Mouse (Mus musculus): Measurements from ENCODE around the gene Hyal2.
"Not testable (repeated sequence)": the region's sequence is repeated elsewhere in the genome, so short reads cannot be mapped to it uniquely, and the experiment has no call there.

Hyal2 gene

GRCm38 (mm10) chr9:107563029-107563581 lies 4.6 kb upstream of the Hyal2 start, which contains the start of gene Tusc2:
TSS of gene Tusc2 (plus strand) at chr9:107563255.
- in situ Hi-C loops (cut with MboI; ENCODE audit: low pct_unique_long_range_greater_than_20kb in 1 of 2, low sequenced_read_pairs in 2 of 2, unreplicated experiment in 1 of 2): no loop called here

DNA sequence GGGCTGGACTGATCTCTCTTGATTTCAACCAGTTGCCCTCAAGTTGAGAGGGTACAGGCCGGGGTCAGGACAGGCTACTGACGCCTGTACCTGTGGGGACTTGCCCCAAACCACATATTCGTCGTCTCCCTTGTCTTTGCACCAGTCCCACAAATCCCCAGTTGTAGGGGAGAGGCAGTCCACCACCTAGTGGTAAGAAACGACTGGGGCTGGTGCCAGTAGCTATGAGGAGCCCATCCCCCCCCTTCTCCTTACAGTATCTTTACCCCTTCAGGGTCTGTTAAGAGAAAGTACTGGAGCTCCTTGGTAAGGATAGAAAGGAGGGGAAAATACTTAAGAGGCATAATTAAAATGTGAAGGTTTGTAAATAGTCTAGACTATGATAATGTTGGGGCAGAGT lies 2.2 kb upstream of the Hyal2 start:
- in situ Hi-C loops (cut with MboI; ENCODE audit: low pct_unique_long_range_greater_than_20kb in 1 of 2, low sequenced_read_pairs in 2 of 2, unreplicated experiment in 1 of 2): not testable (repeated sequence)

DNA sequence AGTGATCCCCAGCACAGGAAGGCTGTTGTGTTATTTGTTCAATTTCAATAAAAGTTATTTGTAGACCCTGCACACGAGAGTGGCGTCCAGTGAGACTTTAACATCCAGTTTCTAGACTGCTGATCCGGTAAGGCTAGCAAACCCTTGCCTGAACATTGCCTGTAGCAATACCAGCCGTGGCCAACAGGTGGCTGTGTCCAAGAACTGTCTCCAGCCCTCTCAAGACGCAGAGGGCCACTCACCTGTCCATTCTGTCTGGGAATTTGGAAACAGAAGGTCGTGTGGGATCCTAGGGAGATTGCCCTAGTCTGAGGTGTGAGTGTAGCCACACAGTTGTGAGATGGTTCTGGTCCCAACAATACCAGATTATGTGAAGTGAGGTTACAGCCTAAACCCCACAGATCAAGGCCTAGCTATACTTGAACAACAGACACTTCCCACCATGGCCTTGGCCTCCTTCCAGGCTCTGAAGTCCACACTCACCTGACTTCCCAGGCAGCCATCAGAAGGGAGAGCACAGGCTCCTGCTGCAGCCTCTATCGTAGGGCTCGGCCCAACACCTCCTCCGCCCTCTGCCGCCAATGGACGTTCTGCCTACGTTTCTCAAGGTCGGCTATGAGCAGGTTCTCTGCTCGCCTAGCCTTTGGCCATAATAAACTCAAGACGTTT lies 1.6 kb upstream of the Hyal2 start:
- in situ Hi-C loops (cut with MboI; ENCODE audit: low pct_unique_long_range_greater_than_20kb in 1 of 2, low sequenced_read_pairs in 2 of 2, unreplicated experiment in 1 of 2): no loop called here

DNA sequence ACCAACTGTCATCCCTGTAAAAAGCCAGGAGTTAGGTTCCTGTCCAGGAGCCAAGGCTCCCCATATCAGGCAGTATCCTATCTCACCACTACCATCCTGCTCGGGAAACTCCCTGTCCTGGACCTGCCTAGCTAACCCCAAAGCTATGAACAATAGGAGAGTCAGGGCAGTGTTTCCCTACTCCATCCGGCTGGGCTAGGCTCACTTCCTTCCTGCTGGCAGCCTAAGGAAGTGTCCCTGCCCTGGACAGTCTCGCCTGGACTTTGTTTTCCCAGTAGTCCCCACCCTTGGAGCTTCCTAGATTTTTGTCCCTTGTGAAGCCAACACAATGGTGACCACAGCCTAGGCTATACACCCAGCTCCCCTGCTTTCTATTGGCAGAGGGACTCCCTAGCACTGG lies 890 bp upstream of the Hyal2 start:
- in situ Hi-C loops (cut with MboI; ENCODE audit: low pct_unique_long_range_greater_than_20kb in 1 of 2, low sequenced_read_pairs in 2 of 2, unreplicated experiment in 1 of 2): no loop called here

DNA sequence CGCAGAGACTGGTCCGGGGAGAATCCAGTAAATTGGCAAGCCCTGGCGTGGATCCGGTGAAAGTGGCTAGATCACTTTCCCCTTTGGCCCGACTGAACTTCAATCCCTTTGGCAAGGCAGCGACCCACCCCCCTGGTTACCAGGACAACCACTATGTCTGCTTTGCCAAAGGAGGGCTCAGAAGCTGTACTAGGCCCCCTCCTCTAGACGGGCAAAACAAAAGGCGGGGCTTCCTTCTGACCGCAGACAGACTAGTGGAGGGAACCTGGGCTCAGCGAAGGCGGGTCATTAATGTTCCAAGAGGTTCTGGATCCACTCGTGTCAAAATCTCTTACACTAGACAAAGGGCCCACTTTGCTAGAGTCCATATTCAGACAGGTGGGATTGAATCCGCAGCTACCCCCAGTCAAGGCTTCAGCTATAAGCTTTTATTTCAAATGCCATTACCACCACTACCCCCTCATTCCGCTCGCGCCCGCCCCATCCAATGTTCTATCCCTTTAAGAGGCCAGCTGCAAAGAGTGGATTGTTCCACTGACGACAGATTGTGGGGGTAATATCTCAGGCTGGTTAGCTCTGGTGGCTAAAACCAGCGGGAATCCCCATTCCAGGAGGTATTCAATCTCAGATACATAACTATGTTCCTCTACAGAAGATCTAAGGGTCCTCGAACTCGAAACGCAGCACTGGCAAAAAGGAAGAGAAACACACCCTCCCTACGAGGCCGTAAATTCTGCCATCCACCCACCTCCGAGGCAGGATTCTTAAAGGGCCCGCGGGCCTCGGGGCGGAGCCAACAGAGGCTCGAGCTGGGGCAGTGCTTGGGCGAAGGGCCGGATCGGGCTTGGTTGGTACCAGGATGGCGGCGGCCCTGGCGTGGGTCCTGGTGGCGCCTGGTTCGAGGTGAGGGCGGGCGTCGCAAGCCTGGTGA lies 851 bp downstream of the Hyal2 start:
- in situ Hi-C loops (cut with MboI; ENCODE audit: low pct_unique_long_range_greater_than_20kb in 1 of 2, low sequenced_read_pairs in 2 of 2, unreplicated experiment in 1 of 2): no loop called here

DNA sequence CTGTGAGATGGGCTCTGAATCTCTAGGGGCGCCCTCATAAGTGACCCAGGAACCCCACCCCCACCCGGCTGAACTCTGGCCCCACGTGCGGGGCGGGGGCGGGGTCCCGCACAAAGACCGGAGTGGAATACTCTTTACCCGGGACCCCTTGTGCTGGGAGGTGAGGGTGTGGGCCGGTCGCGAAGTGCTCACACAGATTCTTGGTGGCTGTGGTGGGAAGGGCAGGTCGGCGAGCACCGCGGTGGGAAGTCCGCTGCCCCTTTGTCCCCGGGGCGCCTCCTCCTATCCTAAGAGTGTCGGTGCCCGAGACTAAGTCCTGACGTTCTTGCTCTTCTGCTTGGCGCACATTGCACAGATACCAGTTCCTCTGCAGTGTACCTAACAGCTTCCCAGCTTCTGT lies 1.5 kb downstream of the Hyal2 start:
- in situ Hi-C loops (cut with MboI; ENCODE audit: low pct_unique_long_range_greater_than_20kb in 1 of 2, low sequenced_read_pairs in 2 of 2, unreplicated experiment in 1 of 2): no loop called here

GRCm38 (mm10) chr9:107570016-107570415 lies 2.3 kb downstream of the Hyal2 start:
- in situ Hi-C loops (cut with MboI; ENCODE audit: low pct_unique_long_range_greater_than_20kb in 1 of 2, low sequenced_read_pairs in 2 of 2, unreplicated experiment in 1 of 2): no loop called here

DNA sequence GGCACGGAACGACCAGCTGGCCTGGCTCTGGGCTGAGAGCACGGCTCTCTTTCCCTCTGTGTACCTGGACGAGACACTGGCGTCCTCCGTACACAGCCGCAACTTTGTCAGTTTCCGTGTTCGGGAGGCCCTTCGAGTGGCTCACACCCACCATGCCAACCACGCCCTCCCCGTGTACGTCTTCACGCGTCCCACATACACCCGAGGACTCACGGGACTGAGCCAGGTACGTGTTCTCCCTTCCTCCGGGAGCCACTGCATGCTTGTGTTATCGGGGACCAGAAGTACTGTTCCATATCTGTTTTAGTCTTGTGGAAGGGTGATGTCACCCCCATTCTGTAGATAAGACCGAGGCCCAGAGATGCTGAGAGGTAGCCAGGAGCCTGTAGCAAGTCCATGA lies 3.1 kb downstream of the Hyal2 start:
- in situ Hi-C loops (cut with MboI; ENCODE audit: low pct_unique_long_range_greater_than_20kb in 1 of 2, low sequenced_read_pairs in 2 of 2, unreplicated experiment in 1 of 2): no loop called here

- in situ Hi-C loops (cut with MboI; ENCODE audit: low pct_unique_long_range_greater_than_20kb in 1 of 2, low sequenced_read_pairs in 2 of 2, unreplicated experiment in 1 of 2): no loop called here
Observed at GRCm38 (mm10) chr9:107571534-107572326, 4.0 kb downstream of the Hyal2 start.

DNA sequence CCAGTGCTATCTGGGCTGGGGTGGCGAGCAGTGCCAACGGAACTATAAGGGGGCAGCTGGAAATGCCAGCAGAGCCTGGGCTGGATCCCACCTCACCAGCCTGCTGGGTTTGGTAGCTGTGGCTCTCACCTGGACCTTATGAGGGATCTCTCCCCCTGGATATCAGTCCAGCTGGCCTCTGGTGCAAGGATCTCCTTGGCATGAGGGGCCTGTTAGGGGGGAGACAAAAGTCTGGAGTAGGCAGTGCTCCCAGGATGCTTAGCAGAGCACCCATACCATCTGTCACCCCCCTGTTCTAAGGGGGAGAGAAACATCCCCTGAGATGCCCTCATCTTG lies 4.5 kb downstream of the Hyal2 start:
- in situ Hi-C loops (cut with MboI; ENCODE audit: low pct_unique_long_range_greater_than_20kb in 1 of 2, low sequenced_read_pairs in 2 of 2, unreplicated experiment in 1 of 2): no loop called here

DNA sequence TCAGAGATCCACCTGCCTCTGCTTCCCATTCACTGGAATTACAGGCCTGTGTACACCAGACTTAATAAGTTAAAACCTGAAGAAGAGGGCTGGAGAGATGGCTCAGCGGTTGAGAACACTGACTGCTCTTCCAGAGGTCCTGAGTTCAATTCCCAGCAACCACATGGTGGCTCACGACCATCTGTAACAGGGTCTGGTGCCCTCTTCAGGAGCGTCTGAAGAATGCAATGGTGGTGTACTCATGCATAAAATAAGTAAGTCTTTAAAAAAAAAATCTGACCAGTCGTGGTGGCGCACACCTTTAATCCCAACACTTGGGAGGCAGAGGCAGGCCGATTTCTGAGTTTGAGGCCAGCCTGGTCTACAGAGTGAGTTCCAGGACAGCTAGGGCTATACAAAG lies 6.0 kb downstream of the Hyal2 start:
- in situ Hi-C loops (cut with MboI; ENCODE audit: low pct_unique_long_range_greater_than_20kb in 1 of 2, low sequenced_read_pairs in 2 of 2, unreplicated experiment in 1 of 2): not testable (repeated sequence)

DNA sequence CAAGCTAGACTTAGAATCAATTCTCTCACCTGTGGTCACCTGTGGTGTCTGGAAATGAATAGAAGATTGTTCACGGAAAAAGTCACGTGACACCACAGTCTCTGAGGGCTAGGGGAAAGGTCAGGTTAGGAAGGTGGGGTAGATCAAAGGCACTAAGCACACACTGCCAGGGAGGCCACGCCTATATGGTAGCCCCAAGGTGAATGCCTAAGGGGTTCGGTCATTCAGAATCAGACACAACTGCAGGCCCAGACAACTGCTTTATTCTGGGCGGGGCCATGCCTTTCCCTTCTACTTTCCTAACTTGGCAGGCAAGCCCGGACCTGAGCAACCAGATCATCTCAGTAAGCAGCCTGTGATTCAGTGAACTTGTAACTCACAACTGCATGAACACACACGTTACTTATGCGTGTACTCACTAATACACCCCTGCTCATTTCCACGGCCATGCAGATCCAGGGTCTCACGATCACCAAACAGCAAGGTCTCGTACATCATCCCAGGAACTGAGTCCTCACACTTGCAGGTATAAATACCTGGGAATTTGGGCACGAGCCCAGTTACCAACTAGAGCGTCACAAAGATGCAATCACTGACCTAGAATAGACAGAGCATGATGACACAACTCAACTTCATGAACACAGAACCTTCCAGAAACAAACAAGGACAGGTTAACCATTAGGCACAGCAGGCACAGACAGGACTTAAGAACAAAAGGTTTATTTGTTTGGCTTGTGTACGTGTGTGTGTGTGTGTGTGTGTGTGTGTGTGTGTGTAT lies 8.0 kb downstream of the Hyal2 start:
- in situ Hi-C loops (cut with MboI; ENCODE audit: low pct_unique_long_range_greater_than_20kb in 1 of 2, low sequenced_read_pairs in 2 of 2, unreplicated experiment in 1 of 2): no loop called here

GRCm38 (mm10) chr9:107576357-107577107 lies 8.8 kb downstream of the Hyal2 start, which contains the start of gene Hyal1:
TSS of gene Hyal1 (plus strand) at chr9:107576927.
- in situ Hi-C loops (cut with MboI; ENCODE audit: low pct_unique_long_range_greater_than_20kb in 1 of 2, low sequenced_read_pairs in 2 of 2, unreplicated experiment in 1 of 2): no loop called here

GRCm38 (mm10) chr9:107577871-107578270 lies 10.1 kb downstream of the Hyal2 start:
- in situ Hi-C loops (cut with MboI; ENCODE audit: low pct_unique_long_range_greater_than_20kb in 1 of 2, low sequenced_read_pairs in 2 of 2, unreplicated experiment in 1 of 2): no loop called here

- in situ Hi-C loops (cut with MboI; ENCODE audit: low pct_unique_long_range_greater_than_20kb in 1 of 2, low sequenced_read_pairs in 2 of 2, unreplicated experiment in 1 of 2): no loop called here
Observed at GRCm38 (mm10) chr9:107578587-107578986, 10.8 kb downstream of the Hyal2 start, which contains the start of gene Naa80. TSS of gene Naa80 (plus strand) at chr9:107578887.

DNA sequence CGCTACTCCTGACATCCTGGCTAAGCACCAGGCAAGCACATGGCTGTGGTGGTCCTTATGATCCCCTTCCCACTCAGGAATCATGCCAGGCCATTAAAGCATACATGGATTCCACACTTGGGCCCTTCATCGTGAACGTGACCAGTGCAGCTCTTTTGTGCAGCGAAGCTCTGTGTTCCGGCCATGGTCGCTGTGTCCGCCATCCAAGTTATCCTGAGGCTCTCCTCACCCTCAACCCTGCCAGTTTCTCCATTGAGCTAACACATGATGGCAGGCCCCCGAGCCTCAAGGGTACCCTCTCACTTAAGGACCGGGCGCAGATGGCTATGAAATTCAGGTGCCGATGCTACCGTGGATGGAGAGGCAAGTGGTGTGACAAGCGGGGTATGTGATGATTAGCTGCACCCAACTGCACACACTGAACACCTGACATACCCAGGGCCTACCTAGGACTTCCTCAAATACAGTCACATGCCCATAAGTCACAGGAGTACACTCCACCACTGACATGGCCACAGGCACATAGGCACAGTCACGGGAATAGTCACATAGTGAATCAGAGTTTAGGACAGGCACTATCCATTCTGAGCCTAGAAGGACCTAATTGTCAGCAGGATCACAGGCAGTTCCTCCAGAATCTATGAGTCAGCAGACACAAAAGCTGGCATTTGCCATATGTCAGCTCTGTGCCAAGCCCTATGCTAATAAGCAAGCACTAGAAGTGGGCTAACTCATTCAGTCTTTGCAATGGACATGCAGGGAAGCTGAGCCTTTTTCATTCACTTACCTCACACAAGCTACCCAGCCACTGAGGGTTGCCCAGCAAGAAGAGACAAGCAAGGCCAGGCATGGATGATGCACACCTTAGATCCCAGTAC lies 11.5 kb downstream of the Hyal2 start:
- in situ Hi-C loops (cut with MboI; ENCODE audit: low pct_unique_long_range_greater_than_20kb in 1 of 2, low sequenced_read_pairs in 2 of 2, unreplicated experiment in 1 of 2): no loop called here
